Mouse (Mus musculus): ENCODE data around the gene Prkaca. TPM values are rescaled to one million over a fixed set of nuclear protein-coding genes. Genes with fewer than 3 reads are reported as not detected.

Gene Prkaca
- polyA plus RNA-seq, 1 experiment from 2014 or later, result 189 TPM

MicroRNAs encoded within 50 kb of the gene (microRNA counts, 519-probe panel; counts per million panel counts)
- microRNA mmu-miR-1199, result 110 counts per million, percentile 56 among the panel's probes with 10 or more counts

Small RNA genes within 50 kb of the gene (microRNA-seq; reads per million reads assigned to microRNA genes)
- gene Gm44330, result not detected
- not detected for gene Gm44450
- gene Mir1199, result not detected
- 1.4 reads per million for gene Mir8111

Other genes starting within 250 kb of the Prkaca start
- 8.6 and 8.7 TPM in 2 replicates for gene Adgre5, start 231.7 kb upstream of the Prkaca start, polyA plus RNA-seq (2015; fragmentation: Nextera tagmentation; extraction: Ambion mirVana)
- 45.1 and 46.1 TPM in 2 replicates for gene Adgrl1, start 72.9 kb upstream of the Prkaca start, polyA plus RNA-seq (2015; fragmentation: Nextera tagmentation; extraction: Ambion mirVana)
- gene Gm10644, start 17.8 kb upstream of the Prkaca start, polyA plus RNA-seq (2015; fragmentation: Nextera tagmentation; extraction: Ambion mirVana), result 0.70 and 0.94 TPM in 2 replicates
- gene Asf1b, start 17.5 kb upstream of the Prkaca start, polyA plus RNA-seq (2015; fragmentation: Nextera tagmentation; extraction: Ambion mirVana), result 25.0 and 25.7 TPM in 2 replicates
- 7.7 and 8.7 TPM in 2 replicates for gene Samd1, start 24.7 kb downstream of the Prkaca start, polyA plus RNA-seq (2015; fragmentation: Nextera tagmentation; extraction: Ambion mirVana)
- 0.26 and 0.89 TPM in 2 replicates for gene 1700067K01Rik, start 28.5 kb downstream of the Prkaca start, polyA plus RNA-seq (2015; fragmentation: Nextera tagmentation; extraction: Ambion mirVana)
- gene 2210011C24Rik, start 39.2 kb downstream of the Prkaca start, polyA plus RNA-seq (2015; fragmentation: Nextera tagmentation; extraction: Ambion mirVana), result 0.19 TPM in 1 of 2 replicates, not detected in the other
- 2.0 and 3.4 TPM in 2 replicates for gene Palm3, start 48.5 kb downstream of the Prkaca start, polyA plus RNA-seq (2015; fragmentation: Nextera tagmentation; extraction: Ambion mirVana)
- 0.23 and 0.26 TPM in 2 replicates for gene Il27ra, start 69.6 kb downstream of the Prkaca start, polyA plus RNA-seq (2015; fragmentation: Nextera tagmentation; extraction: Ambion mirVana)
- not detected in 2 replicates for gene Rln3, start 72.0 kb downstream of the Prkaca start, polyA plus RNA-seq (2015; fragmentation: Nextera tagmentation; extraction: Ambion mirVana)
- gene Gm10643, start 92.1 kb downstream of the Prkaca start, polyA plus RNA-seq (2015; fragmentation: Nextera tagmentation; extraction: Ambion mirVana), result 1.8 and 2.1 TPM in 2 replicates
- 9.8 and 10.0 TPM in 2 replicates for gene Rfx1, start 93.8 kb downstream of the Prkaca start, polyA plus RNA-seq (2015; fragmentation: Nextera tagmentation; extraction: Ambion mirVana)
- 21.0 and 23.3 TPM in 2 replicates for gene Dcaf15, start 131.8 kb downstream of the Prkaca start, polyA plus RNA-seq (2015; fragmentation: Nextera tagmentation; extraction: Ambion mirVana)
- gene Podnl1, start 153.0 kb downstream of the Prkaca start, polyA plus RNA-seq (2015; fragmentation: Nextera tagmentation; extraction: Ambion mirVana), result 0.44 and 0.57 TPM in 2 replicates
- gene Cc2d1a, start 174.9 kb downstream of the Prkaca start, polyA plus RNA-seq (2015; fragmentation: Nextera tagmentation; extraction: Ambion mirVana), result 24.5 and 24.7 TPM in 2 replicates
- gene 4930432K21Rik, start 175.0 kb downstream of the Prkaca start, polyA plus RNA-seq (2015; fragmentation: Nextera tagmentation; extraction: Ambion mirVana), result 2.3 and 2.7 TPM in 2 replicates
- 8.8 and 11.6 TPM in 2 replicates for gene Nanos3, start 212.2 kb downstream of the Prkaca start, polyA plus RNA-seq (2015; fragmentation: Nextera tagmentation; extraction: Ambion mirVana)